Mouse (Mus musculus) lung, postnatal 0 days (tissue): ENCODE data around the gene 4921504E06Rik. TPM values are rescaled to one million over a fixed set of nuclear protein-coding genes. Genes with fewer than 3 reads are reported as not detected.

Source experiments
- ATAC-seq: fragments of 200-750 bp; cut with Nextera tagmentation; 2 replicates; pipeline ENCODE4 v1.8.0; 2017; ENCODE audit warnings: moderate library complexity
- DNase-seq: peaks from one replicate; pipeline ENCODE4 v3.0.0-alpha.2; 2016; ENCODE audit warnings: low spot score
- H3K27ac ChIP-seq: fragments of 300-500 bp; sonication (generic); 2 replicates; pipeline ENCODE4 v1.5.1; 2014; ENCODE audit warnings: antibody characterized with exemption, mild to moderate bottlenecking, low read length, mixed read lengths
- H3K27me3 ChIP-seq: fragments of 300-500 bp; sonication (generic); replicated peaks from 2 replicates; pipeline ENCODE4 v1.6.1; 2014; ENCODE audit warnings: low read length, mixed read lengths; ENCODE audit not compliant: insufficient read depth
- H3K36me3 ChIP-seq: fragments of 300-500 bp; sonication (generic); 2 replicates; pipeline ENCODE4 v1.6.1; 2014; ENCODE audit warnings: low read length, mixed read lengths; ENCODE audit not compliant: insufficient read depth
- H3K4me1 ChIP-seq: fragments of 300-500 bp; sonication (generic); 2 replicates; pipeline ENCODE4 v1.6.1; 2014; ENCODE audit warnings: antibody characterized with exemption, low read depth, low read length, mixed read lengths; ENCODE audit not compliant: insufficient read depth
- H3K4me2 ChIP-seq: fragments of 300-500 bp; sonication (generic); replicated peaks from 2 replicates; pipeline ENCODE4 v1.6.1; 2014; ENCODE audit warnings: low read depth, mild to moderate bottlenecking, low read length, moderate library complexity, mixed read lengths
- H3K4me3 ChIP-seq: fragments of 300-500 bp; sonication (generic); 2 replicates; pipeline ENCODE4 v1.5.1; 2014; ENCODE audit warnings: low read depth, low read length
- H3K9ac ChIP-seq: fragments of 300-500 bp; sonication (generic); replicated peaks from 2 replicates; pipeline ENCODE4 v1.6.1; 2014; ENCODE audit warnings: low read depth, mild to moderate bottlenecking
- H3K9me3 ChIP-seq: fragments of 300-500 bp; sonication (generic); 2 replicates; pipeline ENCODE4 v1.6.1; 2016; ENCODE audit warnings: low read length, mixed read lengths
- CTCF ChIP-seq: IDR thresholded peaks from 2 replicates; pipeline ENCODE4 v1.5.1; 2016; ENCODE audit warnings: antibody characterized with exemption, mild to moderate bottlenecking
- EP300 ChIP-seq: IDR thresholded peaks from 2 replicates; pipeline ENCODE4 v1.6.1; 2016; ENCODE audit warnings: antibody characterized with exemption, mild to moderate bottlenecking, control low read depth
- WGBS: fragments of 180-500 bp; shearing (Covaris S2); extraction: QIAGEN DNeasy Blood & Tissue Kit; methylation state at CpG from one replicate; pipeline ENCODE4 v1.1.7; 2014; 5-methylcytosine and 5-hydroxymethylcytosine counted together
- polyA plus RNA-seq: library from polyadenylated mRNA; unstranded; fragments of >200 nt; fragmentation: Nextera tagmentation; extraction: Ambion mirVana; gene quantifications from 2 replicates; pipeline ENCODE4 v1.2.1, GENCODE M21; 2015

4921504E06Rik gene
- polyA plus RNA-seq, 1 experiment from 2014 or later = 0.13 TPM

GRCm38 (mm10) chr2:19458785-19459184 lies 94.9 kb downstream of the 4921504E06Rik start:
- H3K9me3 ChIP-seq = no peaks in the 10 kb centered on the region
- 54% methylated on average over 2 of the region's 2 CpGs for WGBS
- no peaks in the 10 kb centered on the region for H3K4me1 ChIP-seq
- H3K9ac ChIP-seq = no peak overlapping the region
- peaks cover 6% of the 10 kb centered on the region; the same call in 1 of the 2 replicates for H3K27me3 ChIP-seq
- no peak overlapping the region for H3K27ac ChIP-seq
- DNase-seq = no peak
- no peak overlapping the region for H3K4me2 ChIP-seq
- no peaks in the 10 kb centered on the region for H3K36me3 ChIP-seq
- TF ChIP-seq EP300 = no peak
- no peak for TF ChIP-seq CTCF
- no peak for ATAC-seq
- H3K4me3 ChIP-seq = no peak overlapping the region

GRCm38 (mm10) chr2:19455857-19456482 lies 97.7 kb downstream of the 4921504E06Rik start:
- TF ChIP-seq CTCF = no peak
- TF ChIP-seq EP300 = no peak
- Histone ChIP-seq H3K36me3 (no peaks in the 10 kb centered on the region), H3K27me3 (peaks cover 28% of the 10 kb centered on the region), H3K9ac (no peak overlapping the region), H3K4me2 (no peak overlapping the region), H3K9me3 (no peaks in the 10 kb centered on the region), H3K4me3 (no peak overlapping the region), H3K4me1 (no peaks in the 10 kb centered on the region), H3K27ac (no peak overlapping the region)
- ATAC-seq (no peak), DNase-seq (no peak)
- 18% methylated on average over 10 of the region's 10 CpGs for whole genome bisulfite sequencing

GRCm38 (mm10) chr2:19455228-19455627 lies 98.5 kb downstream of the 4921504E06Rik start:
- Histone ChIP-seq H3K9ac (no peak overlapping the region), H3K27ac (no peak overlapping the region), H3K9me3 (no peaks in the 10 kb centered on the region), H3K4me3 (no peak overlapping the region), H3K4me2 (no peak overlapping the region), H3K36me3 (no peaks in the 10 kb centered on the region), H3K4me1 (no peaks in the 10 kb centered on the region), H3K27me3 (peaks cover 33% of the 10 kb centered on the region)
- DNase-seq (no peak), ATAC-seq (no peak)
- WGBS = 9% methylated on average over 5 of the region's 5 CpGs
- TF ChIP-seq EP300 (no peak), CTCF (no peak)

DNA sequence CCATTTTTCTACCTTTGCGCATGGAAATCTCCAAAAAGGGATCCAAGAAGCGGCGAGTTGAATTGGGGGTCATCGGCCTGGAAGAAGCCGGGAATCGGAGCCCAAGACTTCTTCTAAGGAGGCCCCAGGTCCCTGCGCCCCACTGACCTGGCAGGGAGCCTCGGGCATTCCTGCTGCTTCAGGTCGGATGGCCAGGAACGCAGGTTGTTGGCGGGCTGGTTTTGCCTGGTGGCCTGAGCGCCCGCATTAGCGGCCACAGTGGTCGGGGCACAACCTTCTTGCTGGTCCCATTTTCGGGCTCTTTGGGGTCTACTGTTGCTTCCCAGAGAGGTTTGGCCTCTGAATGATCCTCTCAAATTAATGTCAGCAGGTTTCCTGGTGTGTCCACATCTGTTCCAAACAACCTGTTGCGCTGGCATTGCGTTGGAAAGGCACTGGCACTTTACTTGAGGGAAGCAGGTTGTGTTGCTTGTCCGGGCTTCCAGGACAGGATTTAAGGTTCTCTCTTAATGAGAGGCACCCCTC lies 101.1 kb downstream of the 4921504E06Rik start:
- TF ChIP-seq CTCF (no peak), EP300 (no peak)
- Histone ChIP-seq H3K4me2 (no peak overlapping the region), H3K9me3 (no peaks in the 10 kb centered on the region), H3K4me3 (no peak overlapping the region), H3K27ac (no peak overlapping the region), H3K9ac (no peak overlapping the region), H3K27me3 (peaks cover 42% of the 10 kb centered on the region), H3K36me3 (no peaks in the 10 kb centered on the region), H3K4me1 (no peaks in the 10 kb centered on the region)
- WGBS = under 1% methylated on average over 19 of the region's 19 CpGs
- ATAC-seq = no peak
- no peak for DNase-seq

DNA sequence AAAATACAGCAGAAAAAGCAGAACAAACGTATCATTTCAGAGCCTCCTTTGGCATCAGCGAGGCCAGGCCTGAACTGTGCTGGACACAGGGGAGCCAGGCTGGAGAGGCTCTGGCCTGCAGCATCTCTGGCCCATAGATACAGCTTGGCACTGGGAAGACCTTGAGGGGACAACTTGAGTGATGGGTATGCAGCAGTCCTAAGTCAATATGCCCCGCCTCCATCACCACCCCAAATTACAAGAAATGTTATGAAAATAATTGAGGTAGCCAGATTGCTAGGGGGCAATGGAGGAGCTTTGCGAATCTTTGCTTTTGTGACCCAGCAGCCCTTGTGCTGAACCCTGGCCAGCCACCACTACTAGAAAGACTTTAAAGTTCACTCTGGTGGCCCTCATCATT lies 104.4 kb downstream of the 4921504E06Rik start:
- 32% methylated on average over 4 of the region's 4 CpGs for WGBS

DNA sequence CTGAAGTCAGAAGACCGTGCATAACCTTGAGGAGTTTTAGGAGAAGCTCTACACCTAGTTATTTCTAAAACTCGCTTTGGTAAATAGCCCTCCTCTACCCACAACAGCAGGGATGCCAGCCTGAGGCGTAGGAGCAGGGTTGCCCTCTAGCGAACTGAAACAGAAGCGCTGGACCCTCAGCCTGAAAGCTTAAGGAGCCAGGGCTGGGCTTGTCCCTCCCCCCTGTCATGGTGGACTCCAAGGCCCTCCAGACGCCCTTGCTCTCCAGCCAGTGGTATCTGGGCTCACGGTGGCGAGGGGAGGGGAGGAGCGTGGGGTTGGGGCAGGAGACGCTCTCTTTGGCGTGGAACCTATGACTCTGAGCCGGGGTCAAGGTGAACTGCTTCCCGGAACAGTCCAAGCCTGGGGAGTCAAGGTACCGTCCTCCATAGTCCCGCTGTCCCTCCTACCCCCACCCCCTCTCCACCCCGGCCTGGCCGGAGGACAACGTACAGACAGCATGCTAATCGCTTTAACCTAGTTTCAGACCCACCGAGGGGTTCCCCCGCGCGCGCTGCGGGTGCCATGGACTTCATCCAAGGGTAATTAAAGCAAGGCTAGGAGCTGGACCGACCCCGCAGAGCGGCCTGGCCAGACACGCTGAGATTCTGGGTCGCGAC lies 105.5 kb downstream of the 4921504E06Rik start:
- ATAC-seq = no peak
- no peak overlapping the region for H3K4me3 ChIP-seq
- 0 out of 2 replicates have a peak overlapping the region, but pooled peaks have one; percentile 6 for H3K4me2 ChIP-seq
- H3K36me3 ChIP-seq = no peaks in the 10 kb centered on the region
- H3K27me3 ChIP-seq = peaks cover 56% of the 10 kb centered on the region
- no peak overlapping the region for H3K27ac ChIP-seq
- no peaks in the 10 kb centered on the region for H3K9me3 ChIP-seq
- TF ChIP-seq EP300 = no peak
- TF ChIP-seq CTCF = no peak
- 3% methylated on average over 29 of the region's 31 CpGs for WGBS
- no peak overlapping the region for H3K9ac ChIP-seq
- no peaks in the 10 kb centered on the region for H3K4me1 ChIP-seq
- DNase-seq = no peak

More for the DNA sequence above, 104.4 kb downstream of the 4921504E06Rik start:
- TF ChIP-seq EP300 (no peak), CTCF (no peak)
- H3K4me3 ChIP-seq = no peak overlapping the region
- H3K27ac ChIP-seq = no peak overlapping the region
- no peak for ATAC-seq
- no peaks in the 10 kb centered on the region for H3K36me3 ChIP-seq
- no peak for DNase-seq
- H3K27me3 ChIP-seq = peaks cover 63% of the 10 kb centered on the region
- no peaks in the 10 kb centered on the region for H3K9me3 ChIP-seq
- H3K4me2 ChIP-seq = no peak overlapping the region
- H3K9ac ChIP-seq = no peak overlapping the region
- no peaks in the 10 kb centered on the region for H3K4me1 ChIP-seq
